Mouse (Mus musculus) right cerebral cortex, postnatal 25 days (tissue): ENCODE measurements around the gene Olfr509.
"Not testable (repeated sequence)": the region's sequence is repeated elsewhere in the genome, so short reads cannot be mapped to it uniquely, and the experiment has no call there.

Source experiments
- DNase-seq: peaks from one replicate; pipeline ENCODE4 v3.0.0; 2022

Olfr509 gene

DNA sequence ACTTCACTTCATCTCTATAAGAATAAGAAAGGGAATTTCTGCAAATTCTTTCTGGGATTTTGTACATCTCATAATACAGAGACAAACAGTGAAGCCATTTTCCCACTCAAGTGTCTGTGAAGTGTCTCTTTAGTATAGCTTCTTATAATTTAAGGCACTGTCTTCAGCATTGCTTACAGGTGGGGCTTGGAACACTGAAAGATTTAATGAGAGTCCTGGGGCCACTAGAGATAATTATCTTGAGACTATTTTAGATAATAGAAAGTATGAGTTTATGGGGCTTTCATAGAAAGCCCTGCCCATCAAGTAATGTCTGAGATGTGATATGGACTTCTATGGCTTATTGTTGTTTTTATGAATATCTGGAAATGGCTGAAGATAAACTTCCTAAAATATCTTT, at the start of gene Olfr509:
Gene Olfr509 (minus strand): TSS at position 101 of the 400 bp plus-strand sequence.
- no peak for DNase-seq

DNA sequence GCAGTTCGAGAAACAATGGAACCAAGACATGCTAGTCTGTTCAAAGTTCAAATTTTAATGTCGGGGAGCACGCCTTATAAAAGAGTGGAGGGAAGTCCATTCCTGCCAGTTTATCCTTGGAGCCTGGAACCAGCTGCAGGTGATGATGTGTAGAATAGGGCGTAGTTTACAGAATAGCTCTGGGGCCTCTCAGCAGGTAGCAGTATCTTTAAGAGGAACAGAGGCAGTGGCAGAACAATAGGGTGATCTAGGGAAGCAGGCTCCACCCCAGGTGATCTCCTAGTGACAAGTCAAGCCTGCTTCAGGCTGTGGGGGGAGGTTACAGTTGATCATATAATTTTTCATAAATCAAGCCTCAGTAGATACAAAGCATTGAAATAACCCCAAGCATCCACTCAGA, 27.2 kb upstream of the Olfr509 start:
- DNase-seq = no peak

- DNase-seq = no peak
Measured at GRCm38 (mm10) chr7:108671058-108671457, 19.4 kb upstream of the Olfr509 start.

- no peak for DNase-seq
Measured at GRCm38 (mm10) chr7:108666118-108666517, 14.4 kb upstream of the Olfr509 start, which contains the start of gene Olfr510. Olfr510 (plus strand) TSS chr7:108666418.

GRCm38 (mm10) chr7:108662419-108662818, 10.7 kb upstream of the Olfr509 start:
- no peak for DNase-seq

DNA sequence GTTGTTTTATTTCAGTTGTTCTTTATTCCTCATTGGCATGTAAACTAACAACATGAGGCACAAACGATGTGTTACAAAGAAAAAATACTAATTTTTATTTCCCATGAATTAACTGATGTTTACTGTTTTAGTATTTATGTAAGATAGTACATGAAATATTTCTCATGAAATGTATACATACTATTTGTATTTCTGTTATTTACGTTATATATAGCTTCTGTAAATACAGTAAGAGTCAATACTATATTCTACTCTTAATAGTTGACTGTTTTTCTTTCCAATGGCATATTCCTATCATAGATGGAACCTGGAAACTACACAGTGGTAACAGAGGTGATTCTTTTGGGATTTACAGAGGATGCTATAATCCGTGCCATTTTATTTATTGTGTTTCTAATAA, 22.0 kb downstream of the Olfr509 start, which contains the start of gene Olfr508:
Gene Olfr508 (plus strand): TSS at position 301 of the 400 bp plus-strand sequence.
- DNase-seq = no peak

GRCm38 (mm10) chr7:108621514-108621913, 30.2 kb downstream of the Olfr509 start, which contains the start of gene Olfr507:
Olfr507 (plus strand) TSS chr7:108621814.
- no peak for DNase-seq

DNA sequence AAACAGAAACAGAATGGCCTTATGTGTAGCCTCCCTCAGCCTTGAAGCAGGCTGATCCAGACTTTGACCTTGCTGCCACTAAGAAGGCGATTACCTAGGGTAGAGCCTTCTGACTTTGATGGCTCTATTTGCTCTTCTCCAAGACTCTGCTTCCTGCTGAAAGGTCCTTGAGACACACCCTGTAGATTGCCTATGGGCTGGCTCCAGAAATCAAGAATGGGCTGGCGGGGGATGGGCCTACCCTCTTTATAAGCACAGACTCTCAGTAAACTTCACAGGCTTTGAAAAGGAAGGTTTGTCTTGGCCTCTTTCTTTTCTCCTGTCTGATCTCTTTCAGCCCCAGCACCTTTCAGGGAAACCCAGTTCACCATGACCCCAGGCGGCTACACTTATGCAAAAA, 34.9 kb downstream of the Olfr509 start:
- DNase-seq = not testable (repeated sequence)

GRCm38 (mm10) chr7:108614110-108614509, 37.6 kb downstream of the Olfr509 start:
- no peak for DNase-seq

DNA sequence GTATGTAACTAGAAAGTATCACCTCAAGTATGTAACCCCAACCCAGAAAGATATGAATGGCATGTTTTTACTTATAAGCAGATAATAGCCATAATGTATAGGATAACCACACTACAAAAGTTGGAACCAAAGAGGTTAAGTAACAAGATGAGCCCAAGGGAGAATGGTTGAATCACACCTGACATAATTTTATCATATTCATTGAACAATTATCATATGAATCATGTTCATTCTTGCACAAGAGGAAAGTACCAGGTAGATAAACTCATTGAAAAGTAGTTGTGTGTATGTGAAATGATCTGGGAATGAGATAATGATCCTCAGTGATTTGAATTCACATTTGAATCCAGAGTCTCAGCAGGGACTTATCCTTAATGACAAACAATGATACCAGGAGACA, 41.2 kb downstream of the Olfr509 start, which contains the start of gene Olfr506:
Gene Olfr506 (plus strand): TSS at position 301 of the 400 bp plus-strand sequence.
- DNase-seq = no peak

GRCm38 (mm10) chr7:108601916-108602315, 49.8 kb downstream of the Olfr509 start:
- not testable (repeated sequence) for DNase-seq
